Mouse (Mus musculus) limb, embryonic 14.5 days (tissue): ENCODE results near the gene Ifit2. TPM values are rescaled to one million over a fixed set of nuclear protein-coding genes. Genes with fewer than 3 reads are reported as not detected.

Source experiments
- ATAC-seq: fragments of 200-750 bp; cut with Nextera tagmentation; 2 replicates; pipeline ENCODE4 v1.8.0; 2017; ENCODE audit warnings: low read depth, moderate number of reproducible peaks, moderate TSS enrichment; ENCODE audit not compliant: low FRiP score
- DNase-seq: peaks from one replicate; pipeline ENCODE4 v3.0.0-alpha.2; 2015; ENCODE audit warnings: low spot score
- H3K27ac ChIP-seq: fragments of 300-500 bp; sonication (generic); replicated peaks from 2 replicates; pipeline ENCODE4 v1.5.1; 2014; ENCODE audit warnings: low read depth, mild to moderate bottlenecking, low read length, moderate library complexity, mixed read lengths
- H3K27me3 ChIP-seq: fragments of 300-500 bp; sonication (generic); 2 replicates; pipeline ENCODE4 v1.6.1; 2014; ENCODE audit warnings: low read length, mixed read lengths; ENCODE audit not compliant: control insufficient read depth, insufficient read depth
- H3K36me3 ChIP-seq: fragments of 300-500 bp; sonication (generic); 2 replicates; pipeline ENCODE4 v1.6.1; 2014; ENCODE audit warnings: mild to moderate bottlenecking, low read length, moderate library complexity, mixed read lengths; ENCODE audit not compliant: control insufficient read depth, insufficient read depth
- H3K4me1 ChIP-seq: fragments of 300-500 bp; sonication (generic); 2 replicates; pipeline ENCODE4 v1.6.1; 2014; ENCODE audit warnings: antibody characterized with exemption, low read length, mixed read lengths; ENCODE audit not compliant: control insufficient read depth, insufficient read depth
- H3K4me2 ChIP-seq: fragments of 300-500 bp; sonication (generic); replicated peaks from 2 replicates; pipeline ENCODE4 v1.6.1; 2014; ENCODE audit warnings: low read depth, mild to moderate bottlenecking, low read length, moderate library complexity; ENCODE audit not compliant: severe bottlenecking
- H3K4me3 ChIP-seq: fragments of 300-500 bp; sonication (generic); replicated peaks from 2 replicates; pipeline ENCODE4 v1.5.1; 2014; ENCODE audit warnings: low read length
- H3K9ac ChIP-seq: fragments of 300-500 bp; sonication (generic); 2 replicates; pipeline ENCODE4 v1.6.1; 2014; ENCODE audit warnings: mild to moderate bottlenecking, low read depth, low read length, moderate library complexity; ENCODE audit not compliant: severe bottlenecking
- H3K9me3 ChIP-seq: fragments of 300-500 bp; sonication (generic); 2 replicates; pipeline ENCODE4 v1.6.1; 2016; ENCODE audit warnings: low read length; ENCODE audit not compliant: control insufficient read depth
- POLR2A ChIP-seq: fragments of 200-500 bp; IDR thresholded peaks from 2 replicates; pipeline ENCODE4 v1.8.0; 2012; ENCODE audit warnings: inconsistent platforms, mild to moderate bottlenecking, moderate library complexity, borderline replicate concordance; ENCODE audit not compliant: insufficient read depth, insufficient read length; ENCODE audit errors: extremely low read depth
- WGBS: fragments of 180-500 bp; shearing (Covaris S2); extraction: QIAGEN DNeasy Blood & Tissue Kit; methylation state at CpG from one replicate; pipeline ENCODE4 v1.1.7; 2014; 5-methylcytosine and 5-hydroxymethylcytosine counted together
- polyA plus RNA-seq, 2 experiments: library from polyadenylated mRNA; depleted of rRNA in 1 of 2; stranded (reverse) in 1 of 2; unstranded in 1 of 2; fragments of >200 nt; fragmentation: Nextera tagmentation in 1 of 2; extraction: Ambion mirVana in 1 of 2; gene quantifications; 2 replicates each; pipeline versions ENCODE4 v1.2.1 to v1.2.3; 2012 to 2014

The Ifit2 gene
- polyA plus RNA-seq (2012; rRNA removed) (5.2 and 5.3 TPM in 2 replicates), polyA plus RNA-seq (2014; fragmentation: Nextera tagmentation; extraction: Ambion mirVana) (13.4 and 13.5 TPM in 2 replicates)

- peak; percentile 68; the same call in 1 of the 2 replicates for TF ChIP-seq POLR2A
- WGBS: 1% methylated on average over 22 of the region's 22 CpGs
- DNase-seq (peak; percentile 88), ATAC-seq (peak; percentile 86)
- Histone ChIP-seq H3K36me3 (no peaks in the 10 kb centered on the region), H3K9ac (peak within 1 kb of the TSS; percentile 50), H3K9me3 (peaks cover 4% of the 10 kb centered on the region; the same call in 1 of the 2 replicates), H3K4me3 (peak within 1 kb of the TSS; percentile 45), H3K4me1 (peaks cover 18% of the 10 kb centered on the region; the same call in 1 of the 2 replicates), H3K4me2 (peak within 1 kb of the TSS; percentile 64), H3K27ac (peak within 1 kb of the TSS; percentile 45), H3K27me3 (no peaks in the 10 kb centered on the region)
Observed at GRCm38 (mm10) chr19:34550534-34551223, at the start of gene Ifit2. TSS of gene Ifit2 (plus strand) at chr19:34550694.

- Histone ChIP-seq H3K4me1 (no peaks in the 10 kb centered on the region), H3K9me3 (no peaks in the 10 kb centered on the region), H3K9ac (no peak overlapping the region), H3K36me3 (peaks cover 24% of the 10 kb centered on the region), H3K27me3 (no peaks in the 10 kb centered on the region), H3K4me2 (no peak overlapping the region), H3K4me3 (no peak overlapping the region), H3K27ac (no peak overlapping the region)
- peak; percentile 33 for DNase-seq
- TF ChIP-seq POLR2A: no peak
- 44% methylated on average over 4 of the region's 4 CpGs for WGBS
- no peak; the same call in 1 of the 2 replicates for ATAC-seq
Observed at GRCm38 (mm10) chr19:34500763-34501162, 49.7 kb upstream of the Ifit2 start.

DNA sequence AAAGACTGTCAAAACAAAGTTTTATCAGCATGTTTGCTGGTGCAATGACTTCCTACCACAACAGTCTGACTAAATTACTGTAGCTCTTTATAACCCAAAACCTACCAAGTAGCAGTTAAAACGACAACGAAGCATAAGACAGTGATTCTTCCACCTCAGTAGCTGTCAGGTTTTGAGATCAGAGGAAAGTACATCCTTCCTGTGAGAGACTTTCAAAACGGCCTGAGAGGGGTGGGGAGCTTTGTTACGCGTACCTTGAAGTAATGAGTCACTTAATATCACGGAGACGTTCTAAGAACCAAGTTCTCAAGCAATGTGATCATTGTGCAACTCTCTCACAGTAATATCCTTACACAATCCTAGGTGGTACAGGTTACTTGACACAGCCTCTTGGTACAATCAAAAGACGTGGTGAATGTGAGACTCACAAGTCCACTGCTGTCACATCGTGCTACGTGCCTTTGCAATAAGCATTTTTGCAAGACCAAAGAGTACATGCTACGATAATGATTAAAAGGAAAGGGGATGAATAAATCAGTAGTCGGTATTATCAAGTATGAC, 45.3 kb upstream of the Ifit2 start:
- H3K27ac ChIP-seq: no peak overlapping the region
- H3K4me3 ChIP-seq: no peak overlapping the region
- no peaks in the 10 kb centered on the region for H3K4me1 ChIP-seq
- H3K9ac ChIP-seq: no peak overlapping the region
- WGBS: 87% methylated on average over 12 of the region's 12 CpGs
- DNase-seq (no peak), ATAC-seq (no peak)
- no peak for TF ChIP-seq POLR2A
- no peaks in the 10 kb centered on the region for H3K9me3 ChIP-seq
- H3K4me2 ChIP-seq: no peak overlapping the region
- peaks cover 37% of the 10 kb centered on the region for H3K36me3 ChIP-seq
- H3K27me3 ChIP-seq: no peaks in the 10 kb centered on the region

- no peak overlapping the region for H3K27ac ChIP-seq
- no peak overlapping the region for H3K4me3 ChIP-seq
- H3K36me3 ChIP-seq: peaks cover 26% of the 10 kb centered on the region
- DNase-seq: no peak
- H3K9me3 ChIP-seq: no peaks in the 10 kb centered on the region
- H3K27me3 ChIP-seq: no peaks in the 10 kb centered on the region
- no peak for ATAC-seq
- 70% methylated on average over 5 of the region's 5 CpGs for WGBS
- no peak for TF ChIP-seq POLR2A
- H3K4me2 ChIP-seq: no peak overlapping the region
- 0 out of 2 replicates have a peak, but pooled peaks cover 4% of the 10 kb centered on the region for H3K4me1 ChIP-seq
- H3K9ac ChIP-seq: no peak overlapping the region
Observed at GRCm38 (mm10) chr19:34510717-34511116, 39.8 kb upstream of the Ifit2 start.

DNA sequence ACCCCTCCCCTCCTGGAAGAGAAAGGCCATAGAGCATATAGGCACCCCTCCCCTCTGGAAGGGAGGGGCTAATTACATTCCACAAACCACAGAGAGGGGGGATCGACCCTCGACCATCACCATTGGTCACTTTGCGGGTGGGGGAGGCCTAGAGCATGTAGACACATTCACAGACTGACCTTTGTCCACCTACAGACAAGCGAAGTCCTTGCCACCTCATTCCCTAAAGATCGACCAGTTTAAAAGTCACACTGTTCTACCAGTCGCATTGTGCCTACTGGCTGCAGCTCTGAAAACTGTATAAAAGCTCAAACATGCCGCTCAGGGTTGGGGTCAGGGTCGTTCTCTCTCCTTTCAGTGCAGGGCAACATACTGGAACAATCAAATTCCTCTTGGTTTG, 39.0 kb upstream of the Ifit2 start:
- no peak overlapping the region for H3K9ac ChIP-seq
- DNase-seq (no peak), ATAC-seq (no peak)
- no peak overlapping the region for H3K27ac ChIP-seq
- no peak overlapping the region for H3K4me2 ChIP-seq
- no peaks in the 10 kb centered on the region for H3K27me3 ChIP-seq
- H3K4me1 ChIP-seq: 0 out of 2 replicates have a peak, but pooled peaks cover 4% of the 10 kb centered on the region
- no peaks in the 10 kb centered on the region for H3K9me3 ChIP-seq
- no peak overlapping the region for H3K4me3 ChIP-seq
- WGBS: 64% methylated on average over 8 of the region's 8 CpGs
- peaks cover 18% of the 10 kb centered on the region for H3K36me3 ChIP-seq
- TF ChIP-seq POLR2A: no peak
